Mouse (Mus musculus) cerebellum, adult 2 months (tissue): Measurements from ENCODE around the gene Fxr2.

ENCODE experiments used
- CTCF ChIP-seq: fragments of 200-500 bp; IDR thresholded peaks from 2 replicates; pipeline ENCODE4 v1.5.1; 2011; ENCODE audit warnings: low read depth, mild to moderate bottlenecking, control low read depth, low read length, moderate library complexity, borderline replicate concordance; ENCODE audit not compliant: insufficient read depth
- POLR2A ChIP-seq: fragments of 200-500 bp; IDR thresholded peaks from 2 replicates; pipeline ENCODE4 v1.6.1; 2011; ENCODE audit warnings: low read length, control low read depth, borderline replicate concordance; ENCODE audit not compliant: insufficient read depth

DNA sequence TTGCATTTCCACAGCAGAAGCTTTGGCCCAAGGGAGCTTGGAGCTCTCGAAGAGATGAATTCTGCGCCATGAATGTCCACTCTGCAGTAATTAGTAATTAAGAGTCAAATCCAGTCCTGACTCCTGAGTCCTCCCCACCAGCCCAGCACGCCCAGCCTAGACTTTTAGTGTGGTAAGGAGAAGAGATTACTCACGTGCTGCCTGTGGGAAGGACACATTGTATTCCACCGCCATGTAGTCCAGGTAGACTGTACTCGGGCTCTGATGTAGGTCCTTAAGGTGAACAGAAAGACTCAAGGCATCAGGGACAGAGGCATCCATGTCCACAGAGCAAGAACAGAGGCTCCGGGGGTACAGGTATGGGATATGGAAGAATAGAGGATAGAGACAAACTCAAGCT, 32.1 kb downstream of the Fxr2 start:
- TF ChIP-seq CTCF (no peak), POLR2A (no peak)
